Mouse (Mus musculus): ENCODE results near the gene Slc17a9. TPM values are rescaled to one million over a fixed set of nuclear protein-coding genes. Genes with fewer than 3 reads are reported as not detected.

Slc17a9 gene
- total RNA-seq, 2 experiments from 2014 or later, result 0.12 to 0.52 TPM

GRCm38 (mm10) chr2:180746569-180747192, 21.6 kb downstream of the Slc17a9 start:
- DNase-seq (ENCODE audit: extremely low spot score in 1 of 2, low spot score in 1 of 2), result no peak

DNA sequence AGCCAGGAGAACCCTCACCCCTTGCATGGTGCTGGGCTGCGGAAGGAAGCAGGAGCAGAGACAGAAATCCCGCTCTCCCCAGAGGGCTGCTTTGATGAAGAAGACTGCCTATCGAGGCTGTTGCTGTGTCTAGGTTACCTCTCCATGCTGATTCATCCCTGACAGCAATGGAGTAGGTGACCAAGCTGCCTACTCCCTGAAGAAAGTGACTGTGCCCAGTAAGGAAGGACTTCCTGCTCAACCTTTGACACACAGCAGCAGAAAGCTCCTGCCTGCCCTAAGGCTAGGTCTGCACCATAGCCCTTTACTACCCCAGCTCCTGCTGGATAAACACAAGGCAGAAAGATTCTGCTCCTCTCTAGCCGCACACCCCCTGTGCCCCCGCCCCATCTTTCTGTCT, 23.8 kb downstream of the Slc17a9 start:
- no peak for DNase-seq (ENCODE audit: extremely low spot score in 1 of 2, low spot score in 1 of 2)

- no peak for DNase-seq (ENCODE audit: extremely low spot score in 1 of 2, low spot score in 1 of 2)
Observed at GRCm38 (mm10) chr2:180754976-180755688, 30.1 kb downstream of the Slc17a9 start.

DNA sequence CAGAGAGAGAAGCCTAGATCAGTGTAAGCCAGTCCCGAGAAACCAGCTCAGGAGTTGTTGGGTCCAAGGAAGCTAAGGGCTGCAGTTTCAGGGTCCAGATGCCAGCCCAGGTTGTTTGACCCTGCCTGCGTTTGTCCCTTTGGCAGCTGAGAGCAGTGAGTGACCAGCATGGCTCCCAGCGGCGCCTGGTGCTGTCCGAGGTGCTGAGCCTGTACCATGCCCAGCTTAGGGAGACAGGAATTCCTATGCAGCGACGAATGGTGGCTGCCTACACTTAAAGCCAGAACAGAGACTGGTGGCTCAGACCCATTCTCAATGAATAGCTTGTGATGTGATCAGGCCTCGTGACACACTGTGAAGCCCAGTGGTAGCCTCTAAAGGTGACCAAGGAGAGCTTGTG, 30.8 kb downstream of the Slc17a9 start:
- peak in 1 of 2 experiments; percentile 34 for DNase-seq (ENCODE audit: extremely low spot score in 1 of 2, low spot score in 1 of 2)

DNA sequence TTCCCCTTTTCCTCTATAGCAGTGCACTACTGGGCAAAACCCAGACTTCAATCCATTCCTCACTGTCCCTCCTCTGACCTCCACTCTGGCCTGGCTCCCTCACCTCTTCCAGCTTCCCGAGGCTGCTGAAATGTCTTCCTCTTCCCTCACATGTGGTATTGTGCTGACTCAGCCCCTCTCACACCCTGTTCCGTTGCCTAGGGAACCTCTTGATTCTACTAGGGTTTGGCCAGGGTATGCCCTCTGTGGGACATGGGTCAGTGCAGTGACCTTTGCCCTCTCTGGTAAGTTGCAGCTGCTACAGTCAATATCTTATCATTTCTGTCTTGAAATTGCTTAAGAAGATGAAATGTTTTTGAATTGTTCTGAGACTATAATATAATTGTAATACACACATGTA, 31.7 kb downstream of the Slc17a9 start:
- no peak for DNase-seq (ENCODE audit: extremely low spot score in 1 of 2, low spot score in 1 of 2)

GRCm38 (mm10) chr2:180758513-180759263, 33.6 kb downstream of the Slc17a9 start:
- no peak for DNase-seq (ENCODE audit: extremely low spot score in 1 of 2, low spot score in 1 of 2)

GRCm38 (mm10) chr2:180764986-180765385, 39.9 kb downstream of the Slc17a9 start:
- no peak for DNase-seq (ENCODE audit: extremely low spot score in 1 of 2, low spot score in 1 of 2)

- DNase-seq (ENCODE audit: extremely low spot score in 1 of 2, low spot score in 1 of 2), result no peak
Observed at GRCm38 (mm10) chr2:180765713-180766112, 40.6 kb downstream of the Slc17a9 start.

- DNase-seq (ENCODE audit: extremely low spot score in 1 of 2, low spot score in 1 of 2), result no peak
Observed at GRCm38 (mm10) chr2:180775223-180775622, 50.2 kb downstream of the Slc17a9 start.

GRCm38 (mm10) chr2:180775641-180776040, 50.6 kb downstream of the Slc17a9 start:
- DNase-seq (ENCODE audit: extremely low spot score in 1 of 2, low spot score in 1 of 2), result no peak

- no peak for DNase-seq (ENCODE audit: extremely low spot score in 1 of 2, low spot score in 1 of 2)
Observed at GRCm38 (mm10) chr2:180776793-180777192, 51.7 kb downstream of the Slc17a9 start, which contains the start of gene Bhlhe23. TSS of gene Bhlhe23 (minus strand) at chr2:180776900.

GRCm38 (mm10) chr2:180779226-180780104, 54.4 kb downstream of the Slc17a9 start:
- peak; percentile 37 to 68 for DNase-seq (ENCODE audit: extremely low spot score in 1 of 2, low spot score in 1 of 2)

- no peak for DNase-seq (ENCODE audit: extremely low spot score in 1 of 2, low spot score in 1 of 2)
Observed at GRCm38 (mm10) chr2:180780282-180780681, 55.2 kb downstream of the Slc17a9 start.

- peak in 1 of 2 experiments; percentile 65 for DNase-seq (ENCODE audit: extremely low spot score in 1 of 2, low spot score in 1 of 2)
Observed at GRCm38 (mm10) chr2:180786732-180787131, 61.7 kb downstream of the Slc17a9 start.

- no peak for DNase-seq (ENCODE audit: extremely low spot score in 1 of 2, low spot score in 1 of 2)
Observed at GRCm38 (mm10) chr2:180787566-180788232, 62.6 kb downstream of the Slc17a9 start.

GRCm38 (mm10) chr2:180788386-180788785, 63.3 kb downstream of the Slc17a9 start:
- DNase-seq (ENCODE audit: extremely low spot score in 1 of 2, low spot score in 1 of 2), result no peak

DNA sequence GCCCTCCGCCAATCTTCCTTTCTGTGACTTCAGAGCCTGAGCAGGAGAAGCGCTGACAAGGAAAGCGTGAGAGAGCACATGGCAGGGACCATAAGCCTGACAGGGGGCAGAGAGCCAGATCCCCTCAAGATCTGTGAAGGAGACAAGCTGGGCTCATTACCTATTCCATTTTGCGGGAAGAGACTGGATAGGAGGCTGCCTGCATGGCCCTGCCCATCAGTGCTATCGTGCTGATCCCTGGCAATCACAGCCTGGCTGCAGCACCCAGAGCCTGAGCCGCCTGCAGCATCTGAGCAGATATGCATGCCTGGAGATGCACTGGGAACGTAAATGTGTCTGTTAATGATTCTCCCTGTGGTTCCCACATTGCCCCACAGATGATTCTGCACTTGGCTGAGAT, 63.8 kb downstream of the Slc17a9 start:
- DNase-seq (ENCODE audit: extremely low spot score in 1 of 2, low spot score in 1 of 2), result no peak

DNA sequence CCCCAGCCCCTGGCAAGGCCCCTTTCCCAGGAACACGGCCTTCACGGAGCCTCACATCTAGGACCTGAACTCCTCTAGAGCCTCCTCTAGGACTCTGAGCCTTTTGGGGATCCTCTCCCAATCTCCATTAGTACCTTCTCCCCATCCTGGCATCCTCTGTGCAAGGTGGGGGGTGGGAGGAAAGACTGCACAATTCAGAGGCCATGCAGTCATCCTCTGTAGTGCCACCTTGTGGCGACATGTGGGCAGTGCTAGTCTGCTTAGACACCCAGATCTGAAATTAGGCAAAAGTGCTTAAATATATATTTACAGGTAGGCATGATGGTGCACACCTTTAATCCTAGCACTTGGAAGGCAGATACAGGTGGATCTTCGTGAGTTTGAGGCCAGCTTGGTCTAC, 66.6 kb downstream of the Slc17a9 start:
- peak; percentile 48 to 69 for DNase-seq (ENCODE audit: extremely low spot score in 1 of 2, low spot score in 1 of 2)

Data from layer of hippocampus, postnatal 25 days (tissue).